Comparison of ENCODE assay signal across 8 mouse cellular contexts in genomic region chr16:30064613-30065012, GRCm38 (mm10). TPM values are rescaled to one million over a fixed set of nuclear protein-coding genes. Genes with fewer than 3 reads are reported as not detected.
DNase-seq lines count a peak whose midpoint lies in the region; ATAC-seq and TF ChIP-seq lines count a peak whose summit lies in the region.

No protein-coding gene starts in this region.

- H3K4me1 ChIP-seq in kidney, adult 2 months (ENCODE audit: control insufficient read depth, insufficient read depth, low read length): peaks cover 15% of the 10 kb centered on the region; the same call in 1 of the 2 replicates
- peaks cover 9% of the 10 kb centered on the region; the same call in 1 of the 2 replicates for H3K4me1 ChIP-seq in brown adipose tissue, adult 24 weeks (ENCODE audit: control insufficient read depth, insufficient read depth, insufficient read length, low read length)
- peaks cover 89% of the 10 kb centered on the region for H3K4me1 ChIP-seq in hindbrain, embryonic 10.5 days (replicated peaks)
- peaks cover 34% of the 10 kb centered on the region for H3K4me1 ChIP-seq in midbrain, embryonic 11.5 days (ENCODE audit: control insufficient read depth, insufficient read depth, low read length)

- H3K9me3 ChIP-seq in hindbrain, embryonic 10.5 days: no peaks in the 10 kb centered on the region
- H3K9me3 ChIP-seq in midbrain, embryonic 11.5 days (ENCODE audit: control insufficient read depth, low read length): no peaks in the 10 kb centered on the region

- peaks cover 4% of the 10 kb centered on the region for H3K36me3 ChIP-seq in kidney, adult 2 months (ENCODE audit: control insufficient read depth, insufficient read depth, low read length)
- H3K36me3 ChIP-seq in hindbrain, embryonic 10.5 days: 0 out of 2 replicates have a peak, but pooled peaks cover 6% of the 10 kb centered on the region
- no peaks in the 10 kb centered on the region for H3K36me3 ChIP-seq in midbrain, embryonic 11.5 days (ENCODE audit: control insufficient read depth, insufficient read depth, low read length)

- H3K9ac ChIP-seq in midbrain, embryonic 11.5 days (ENCODE audit: low read length): peak overlapping the region; percentile 40; the same call in 1 of the 2 replicates

- H3K27ac ChIP-seq in kidney, adult 2 months (ENCODE audit: insufficient read depth, low read depth, low read length): peak overlapping the region; percentile 92
- peak overlapping the region; percentile 90 for H3K27ac ChIP-seq in brown adipose tissue, adult 24 weeks (replicated peaks; ENCODE audit: low read depth, low read length)
- peak overlapping the region; percentile 97 for H3K27ac ChIP-seq in hindbrain, embryonic 10.5 days
- peak overlapping the region; percentile 90 for H3K27ac ChIP-seq in midbrain, embryonic 11.5 days (ENCODE audit: low read depth, low read length)

- no peak for TF ChIP-seq POLR2A in kidney, adult 2 months (IDR thresholded peaks at IDR 0.05; ENCODE audit: low read depth, low read length)

- TF ChIP-seq CTCF in kidney, adult 2 months (conservative IDR thresholded peaks at IDR 0.05; ENCODE audit: insufficient read depth, insufficient read length, low read depth, low read length): no peak

- intact Hi-C loops in gastrocnemius, postnatal 14 days (cut with DNase I; ENCODE audit: low total_unique reads): loop anchor here (5.0 to 10.0 kb wide), 3 partner anchors 120 to 337 kb away; no protein-coding TSS in a partner anchor

- no peaks in the 10 kb centered on the region for H3K27me3 ChIP-seq in kidney, adult 2 months (replicated peaks; ENCODE audit: control insufficient read depth, insufficient read depth, low read length)
- H3K27me3 ChIP-seq in hindbrain, embryonic 10.5 days (ENCODE audit: insufficient read depth, poor library complexity, severe bottlenecking): peaks cover 56% of the 10 kb centered on the region
- peaks cover 43% of the 10 kb centered on the region for H3K27me3 ChIP-seq in midbrain, embryonic 11.5 days (ENCODE audit: control insufficient read depth, insufficient read depth, low read length)

- 2% methylated on average over 8 of the region's 8 CpGs for WGBS in kidney, adult 2 months
- under 1% methylated on average over 8 of the region's 8 CpGs for WGBS in hindbrain, embryonic 10.5 days
- WGBS in midbrain, embryonic 11.5 days: under 1% methylated on average over 8 of the region's 8 CpGs

- peak; percentile 38 for DNase-seq in kidney, adult 2 months
- no peak for DNase-seq in kidney, adult 11 months
- no peak for DNase-seq in hindbrain, embryonic 10.5 days (ENCODE audit: low spot score)
- peak; percentile 97 for DNase-seq in midbrain, embryonic 11.5 days (ENCODE audit: low spot score, missing footprints)
- DNase-seq in ovary, adult 18-20 months (ENCODE audit: low spot score): no peak
- no peak for DNase-seq in gastrocnemius, postnatal 14 days
- no peak for DNase-seq in layer of hippocampus, adult 9-10 months (ENCODE audit: low spot score)

- no peak for ATAC-seq in midbrain, embryonic 11.5 days (ENCODE audit: low FRiP score)

- H3K4me2 ChIP-seq in midbrain, embryonic 11.5 days: peak overlapping the region; percentile 96

- peak overlapping the region; percentile 60 for H3K4me3 ChIP-seq in kidney, adult 2 months (ENCODE audit: insufficient read depth, low read depth, low read length)
- peak overlapping the region; percentile 63 for H3K4me3 ChIP-seq in brown adipose tissue, adult 24 weeks (ENCODE audit: insufficient read depth, low read depth, low read length)
- H3K4me3 ChIP-seq in hindbrain, embryonic 10.5 days: peak overlapping the region; percentile 77
- peak overlapping the region; percentile 72 for H3K4me3 ChIP-seq in midbrain, embryonic 11.5 days (ENCODE audit: low read depth, low read length)

RNA-seq across cellular contexts. Expression of gene Hes1, which starts 0.4 kb away (rescaled TPM):
- polyA plus RNA-seq in kidney, adult 2 months (2012; rRNA removed): 54.4 and 78.8 TPM in 2 replicates
- 14.0 and 14.4 TPM in 2 replicates for polyA plus RNA-seq in brown adipose tissue, adult 24 weeks (2012; ENCODE audit: insufficient read depth, insufficient read length, missing spikeins)
- 31.2 and 31.9 TPM in 2 replicates for polyA plus RNA-seq in hindbrain, embryonic 10.5 days (2016; fragmentation: Nextera tagmentation; extraction: Ambion mirVana)
- 30.4 and 33.6 TPM in 2 replicates for polyA plus RNA-seq in midbrain, embryonic 11.5 days (2014; fragmentation: Nextera tagmentation; extraction: Ambion mirVana)
- total RNA-seq in gastrocnemius, postnatal 14 days (2021): 10 to 100 TPM; 19.0 to 19.4 TPM

Comparison
In these comparisons a context has a peak if more than half of its experiments do, and no peak if none do; other contexts are left out.
1. DNase-seq: peak in kidney, adult 2 months (single experiment) and midbrain, embryonic 11.5 days (single experiment); none in kidney, adult 11 months (single experiment), hindbrain, embryonic 10.5 days (single experiment), ovary, adult 18-20 months (single experiment), gastrocnemius, postnatal 14 days (single experiment) and layer of hippocampus, adult 9-10 months (single experiment).
2. Peak in every context shown above with its lines, with median percentiles within 50 percentile points of each other: H3K27ac ChIP-seq and H3K4me3 ChIP-seq.